Mouse (Mus musculus) lung, adult 2 months (tissue): Measurements from ENCODE around the gene Myrip. TPM values are rescaled to one million over a fixed set of nuclear protein-coding genes. Genes with fewer than 3 reads are reported as not detected.
"Not testable (repeated sequence)": the region's sequence is repeated elsewhere in the genome, so short reads cannot be mapped to it uniquely, and the experiment has no call there.

ENCODE experiments used
- DNase-seq: peaks from one replicate; pipeline ENCODE4 v3.0.0; 2022
- H3K4me1 ChIP-seq: fragments of 200-500 bp; 2 replicates; pipeline ENCODE4 v1.6.1; 2011; ENCODE audit warnings: low read length; ENCODE audit not compliant: control insufficient read depth, insufficient read depth
- H3K4me3 ChIP-seq: fragments of 200-500 bp; replicated peaks from 2 replicates; pipeline ENCODE3; 2011; ENCODE audit warnings: low read depth, mild to moderate bottlenecking, control low read depth, low read length; ENCODE audit errors: extremely low read depth
- CTCF ChIP-seq: fragments of 200-500 bp; IDR thresholded peaks from 2 replicates; pipeline ENCODE4 v1.5.1; 2011; ENCODE audit warnings: mild to moderate bottlenecking, low read length, control low read depth; ENCODE audit not compliant: insufficient read depth
- POLR2A ChIP-seq: fragments of 200-500 bp; IDR thresholded peaks from 2 replicates; pipeline ENCODE4 v1.6.1; 2011; ENCODE audit warnings: low read depth, mild to moderate bottlenecking, control low read depth, low read length, borderline replicate concordance; ENCODE audit errors: extremely low read depth
- WGBS: fragments of 180-500 bp; shearing (Covaris S2); methylation state at CpG from one replicate; pipeline ENCODE4 v1.1.7; 2018; 5-methylcytosine and 5-hydroxymethylcytosine counted together
- polyA plus RNA-seq: library from polyadenylated mRNA; depleted of rRNA; stranded (reverse); fragments of >200 nt; gene quantifications from 2 replicates; pipeline ENCODE4 v1.2.3, GENCODE M21; 2012

Myrip gene
- polyA plus RNA-seq, 1 experiment = 5.9 TPM

GRCm38 (mm10) chr9:120320573-120320972 is 19.3 kb downstream of the Myrip start:
- 91% methylated on average over 2 of the region's 2 CpGs for WGBS
- DNase-seq = no peak

GRCm38 (mm10) chr9:120322702-120323426 is 21.6 kb downstream of the Myrip start:
- Histone ChIP-seq H3K4me1 (no peaks in the 10 kb centered on the region), H3K4me3 (no peak overlapping the region)
- no peak for DNase-seq
- TF ChIP-seq CTCF = no peak
- no peak for TF ChIP-seq POLR2A
- WGBS = 76% methylated on average over 15 of the region's 15 CpGs

More at GRCm38 (mm10) chr9:120320573-120320972, 19.3 kb downstream of the Myrip start:
- no peak overlapping the region for H3K4me3 ChIP-seq
- no peaks in the 10 kb centered on the region for H3K4me1 ChIP-seq
- TF ChIP-seq CTCF = no peak
- TF ChIP-seq POLR2A = no peak

- H3K4me3 ChIP-seq, H3K4me1 ChIP-seq, DNase-seq: not testable (repeated sequence)
- WGBS = 82% methylated on average over 3 of the region's 3 CpGs
Measured at GRCm38 (mm10) chr9:120331048-120331447, 29.7 kb downstream of the Myrip start.

- WGBS = 43% methylated on average over 4 of the region's 4 CpGs
- peaks cover 3% of the 10 kb centered on the region; the same call in 1 of the 2 replicates for H3K4me1 ChIP-seq
- DNase-seq = no peak
- TF ChIP-seq POLR2A (no peak), CTCF (no peak)
- no peak overlapping the region for H3K4me3 ChIP-seq
Measured at GRCm38 (mm10) chr9:120338172-120338571, 36.9 kb downstream of the Myrip start.

- DNase-seq = no peak
- Histone ChIP-seq H3K4me3 (no peak overlapping the region), H3K4me1 (peaks cover 3% of the 10 kb centered on the region; the same call in 1 of the 2 replicates)
- no peak for TF ChIP-seq CTCF
- TF ChIP-seq POLR2A = no peak
- 51% methylated on average over 10 of the region's 10 CpGs for WGBS
Measured at GRCm38 (mm10) chr9:120339975-120340695, 38.8 kb downstream of the Myrip start.

GRCm38 (mm10) chr9:120343123-120343790 is 41.9 kb downstream of the Myrip start:
- H3K4me1 ChIP-seq = peaks cover 3% of the 10 kb centered on the region
- WGBS = 66% methylated on average over 4 of the region's 4 CpGs
- no peak overlapping the region for H3K4me3 ChIP-seq
- DNase-seq = no peak
- TF ChIP-seq POLR2A (no peak), CTCF (no peak)

GRCm38 (mm10) chr9:120345651-120346151 is 44.4 kb downstream of the Myrip start:
- Histone ChIP-seq H3K4me1 (peaks cover 15% of the 10 kb centered on the region), H3K4me3 (no peak overlapping the region)
- DNase-seq = no peak
- no peak for TF ChIP-seq CTCF
- no peak for TF ChIP-seq POLR2A
- 8% methylated on average over 5 of the region's 5 CpGs for WGBS

GRCm38 (mm10) chr9:120349145-120349544 is 47.8 kb downstream of the Myrip start:
- no peak for DNase-seq
- Histone ChIP-seq H3K4me3 (no peak overlapping the region), H3K4me1 (peaks cover 24% of the 10 kb centered on the region)
- no peak for TF ChIP-seq POLR2A
- TF ChIP-seq CTCF = no peak
- 31% methylated on average over 4 of the region's 4 CpGs for WGBS

- TF ChIP-seq POLR2A (no peak), CTCF (no peak)
- WGBS = 37% methylated on average over 6 of the region's 6 CpGs
- Histone ChIP-seq H3K4me3 (no peak overlapping the region), H3K4me1 (peaks cover 24% of the 10 kb centered on the region)
- peak; percentile 25 for DNase-seq
Measured at GRCm38 (mm10) chr9:120350346-120350745, 49.0 kb downstream of the Myrip start.

- no peak for DNase-seq
- TF ChIP-seq POLR2A (no peak), CTCF (no peak)
- WGBS = 64% methylated on average over 7 of the region's 7 CpGs
- H3K4me1 ChIP-seq = peaks cover 24% of the 10 kb centered on the region
- H3K4me3 ChIP-seq = no peak overlapping the region
Measured at GRCm38 (mm10) chr9:120351061-120351460, 49.7 kb downstream of the Myrip start.
